Mouse (Mus musculus) thymus, adult 2 months (tissue): ENCODE results near the gene Gm37240.

Experiments
- CTCF ChIP-seq: fragments of 200-500 bp; IDR thresholded peaks from 2 replicates; pipeline ENCODE4 v1.5.1; 2012; ENCODE audit warnings: mild to moderate bottlenecking, control low read depth, low read length, moderate library complexity, borderline replicate concordance; ENCODE audit not compliant: control insufficient read depth, poor library complexity, insufficient read depth; ENCODE audit errors: extremely low read depth
- POLR2A ChIP-seq: fragments of 200-500 bp; IDR thresholded peaks from 2 replicates; pipeline ENCODE4 v1.6.1; 2012; ENCODE audit warnings: mild to moderate bottlenecking, low read length, control low read depth, moderate library complexity; ENCODE audit not compliant: control insufficient read depth, poor library complexity, insufficient read depth; ENCODE audit errors: extremely low read depth

DNA sequence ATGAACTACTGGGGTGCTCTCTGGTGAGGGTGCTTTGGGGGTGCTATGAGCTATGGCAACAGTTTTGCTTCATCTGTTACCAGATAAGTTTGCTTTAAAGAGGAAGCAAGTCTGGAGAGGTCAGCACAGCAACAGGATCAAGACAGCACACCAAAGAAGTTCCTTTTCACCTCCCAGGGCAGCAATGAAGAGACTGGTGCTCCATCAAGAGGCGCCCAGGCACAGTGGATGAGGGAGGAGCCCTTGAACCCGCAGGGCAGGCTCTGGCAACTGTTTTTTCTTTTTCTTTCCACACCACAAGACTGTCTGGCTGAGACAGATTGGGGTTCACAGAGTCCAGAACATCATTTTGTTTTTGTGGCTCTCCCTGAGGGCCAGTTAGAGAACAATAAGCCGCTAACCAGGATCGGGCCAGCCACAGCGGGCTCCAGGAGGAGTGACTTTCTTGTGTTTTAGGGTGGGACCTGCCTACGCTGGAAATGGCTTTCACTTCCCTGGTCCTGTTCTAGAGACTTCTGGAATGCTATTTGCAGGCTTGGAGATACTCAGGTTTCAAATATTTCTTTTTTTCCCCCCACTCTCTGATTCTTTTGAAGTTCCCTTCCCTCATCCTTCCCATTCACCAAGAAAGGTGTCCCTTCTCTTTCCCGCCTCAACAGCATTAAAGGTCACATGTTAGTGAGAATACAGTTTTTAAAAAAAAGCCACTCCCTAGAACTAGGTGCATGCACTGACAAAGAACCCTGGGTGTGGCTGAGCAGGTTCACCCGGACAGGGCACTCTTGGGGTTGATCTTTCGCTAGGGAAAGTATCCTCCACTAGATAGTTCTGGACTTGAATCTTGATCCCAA is 1241.9 kb downstream of the Gm37240 start:
- TF ChIP-seq CTCF (no peak), POLR2A (no peak)
